Mouse (Mus musculus): ENCODE data around the gene Srgap2. TPM values are rescaled to one million over a fixed set of nuclear protein-coding genes. Genes with fewer than 3 reads are reported as not detected.

Gene Srgap2
- 10 to 100 TPM; 37.6 to 38.7 TPM for total RNA-seq (2023)

DNA sequence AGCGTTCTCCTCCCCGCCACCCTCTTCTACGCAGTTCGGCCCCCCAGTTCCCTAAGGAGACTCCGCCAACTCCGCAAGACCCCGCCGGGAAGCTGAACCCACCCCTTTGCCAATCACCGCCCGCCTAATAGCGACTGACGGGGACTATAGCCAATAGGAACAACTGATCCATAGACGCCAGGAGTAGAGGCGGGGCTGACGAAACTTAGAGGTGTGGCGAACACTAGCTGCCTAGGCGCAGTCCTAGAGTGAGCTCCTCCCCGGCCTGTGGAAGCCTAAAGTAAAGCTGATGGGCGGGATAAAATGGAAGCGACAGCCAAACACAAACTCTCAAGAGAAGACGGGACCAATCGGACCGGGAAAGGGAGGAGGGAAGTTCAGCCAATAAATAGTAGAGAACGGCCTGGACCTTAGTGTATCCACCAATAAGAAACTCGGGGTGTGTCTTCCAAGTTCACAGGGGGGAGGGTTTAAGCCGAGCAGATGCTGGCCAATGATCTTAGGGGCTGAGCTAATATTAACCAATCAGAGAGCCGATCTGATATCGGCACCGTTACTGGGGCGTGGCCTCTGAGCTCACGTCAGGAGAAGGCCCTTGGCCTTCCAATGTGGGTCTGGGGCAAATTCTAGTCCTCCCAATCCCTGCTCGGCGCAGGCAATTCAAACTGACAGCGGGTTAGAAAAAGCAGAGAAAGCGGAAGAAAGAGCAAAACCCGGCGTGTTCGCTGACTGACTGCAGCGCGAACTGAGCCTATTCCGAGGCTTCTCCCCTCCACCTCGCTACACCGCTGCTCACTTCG is at the start of gene Srgap2, which contains the start of gene Fam72a:
TSS of gene Srgap2 (minus strand) at position 72 of the 800 bp plus-strand sequence.
TSS of gene Fam72a (plus strand) at position 623 of the 800 bp plus-strand sequence.

DNA sequence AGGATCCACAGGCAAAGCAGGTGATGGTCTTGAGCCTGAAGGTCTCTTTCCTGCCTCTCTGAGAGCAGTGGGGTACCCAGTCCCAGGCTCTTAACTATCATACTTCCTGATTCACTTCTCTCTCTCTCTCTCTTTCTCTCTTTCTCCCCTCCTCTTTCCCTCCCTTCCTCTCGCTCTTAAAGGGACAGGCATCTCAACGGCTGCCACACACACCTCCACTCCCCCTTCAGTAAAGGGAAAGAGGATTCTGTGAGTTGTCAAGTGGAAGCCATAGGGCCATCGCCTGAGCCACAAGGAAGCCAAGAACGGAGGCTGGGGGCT is 247.7 kb downstream of the Srgap2 start, which contains the start of gene Ikbke:
TSS of gene Ikbke (minus strand) at position 151 of the 321 bp plus-strand sequence.

DNA sequence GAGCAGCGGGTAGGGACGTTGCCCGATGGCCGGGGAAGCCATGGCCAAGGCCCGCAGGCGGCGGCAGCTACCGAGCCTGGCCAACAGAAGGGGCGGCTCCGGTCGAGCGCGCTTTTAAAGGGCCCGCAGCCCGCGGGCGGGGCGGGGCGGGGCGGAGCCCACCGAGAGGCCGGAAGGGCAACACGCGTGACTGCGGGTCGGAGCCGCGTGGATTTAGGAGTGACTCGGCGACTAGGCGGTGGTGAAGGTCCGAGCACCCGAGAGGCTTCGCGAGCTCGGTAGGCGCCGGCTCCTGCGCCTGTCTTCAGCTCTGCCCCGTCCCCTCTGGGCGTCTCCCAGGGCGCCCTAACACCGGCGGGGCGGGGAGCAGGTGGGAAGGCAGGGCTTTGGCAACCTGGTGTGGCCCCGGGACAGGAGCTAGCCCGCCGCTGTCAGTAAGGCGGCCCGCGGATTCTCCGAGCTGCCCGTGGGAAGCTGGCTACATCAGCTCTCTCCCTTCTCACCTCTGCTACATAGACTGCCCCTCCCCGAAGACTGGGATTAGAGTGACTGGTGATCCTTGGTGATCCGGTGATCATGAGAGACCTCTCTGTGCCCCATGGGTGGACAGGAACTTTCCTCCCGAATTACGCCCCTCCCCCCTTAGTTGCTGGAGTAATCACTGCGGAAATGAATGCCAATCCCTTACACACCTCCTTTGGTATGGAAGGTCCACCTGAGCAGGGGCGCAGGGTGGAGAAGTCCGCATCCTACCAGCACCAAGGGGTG is 281.9 kb downstream of the Srgap2 start, which contains the start of gene Rassf5:
TSS of gene Rassf5 (minus strand) at position 170 of the 768 bp plus-strand sequence.

Other genes with a start within 250 kb of the Srgap2 start
- gene Ikbke, start 247.7 kb downstream of the Srgap2 start, total RNA-seq (2023) = 10 to 100 TPM; 24.2 to 29.7 TPM
- gene Fam72a, start 551 bp upstream of the Srgap2 start, total RNA-seq (2023) = under 1 TPM; 0.50 to 0.55 TPM
- gene Avpr1b, start 71.9 kb upstream of the Srgap2 start, total RNA-seq (2023) = not detected
- 100 to 1,000 TPM; 131 to 135 TPM for gene Ctse, start 111.0 kb upstream of the Srgap2 start, total RNA-seq (2023)
- gene Rab7b, start 161.3 kb upstream of the Srgap2 start, total RNA-seq (2023) = under 1 TPM; 0.32 to 0.68 TPM
- not detected for gene Slc26a9, start 216.7 kb upstream of the Srgap2 start, total RNA-seq (2023)

All from B cell, adult 67 days (primary cell).